ENCODE assay signal across 31 mouse cellular contexts in genomic region chr6:129530261-129530660, GRCm38 (mm10). TPM values are rescaled to one million over a fixed set of nuclear protein-coding genes. Genes with fewer than 3 reads are reported as not detected.
DNase-seq lines count a peak whose midpoint lies in the region; TF ChIP-seq lines count a peak whose summit lies in the region.
"Had no signal": no experiment of that assay in that cellular context is flagged by ENCODE, and none has a peak within 500 bp of the region (broad histone marks: within the 10 kb centered on the region; RNA-seq: fewer than 3 reads in every experiment).

No protein-coding gene starts in this region.

- DNase-seq in kidney, adult 8-10 months, result peak; percentile 64 to 88
- no peak for DNase-seq in kidney, adult 18-20 months
- DNase-seq in liver, adult 2 months (ENCODE audit: extremely low read depth, low read depth, low spot score), result peak; percentile 98
- DNase-seq in liver, result no peak
- DNase-seq in kidney, postnatal 25 days, result peak; percentile 59 to 71
- no peak for DNase-seq in gastrocnemius, postnatal 36 days
- DNase-seq: adrenal gland, adult 2 months; adrenal gland, postnatal 14 days; cerebellum, adult 11 months; cerebellum, adult 2 months; cerebellum, adult 9-11 months; cerebellum, postnatal 25 days; forebrain, postnatal 0 days; gastrocnemius, adult 2 months; gastrocnemius, postnatal 14 days; heart, adult 18-20 months; heart, postnatal 10 days; heart, postnatal 36 days had no signal

- peaks cover 5% of the 10 kb centered on the region for H3K36me3 ChIP-seq in liver, adult 2 months (ENCODE audit: control insufficient read depth, insufficient read depth, low read length)
- H3K36me3 ChIP-seq: embryonic facial prominence, embryonic 12.5 days; embryonic facial prominence, embryonic 15.5 days; heart, embryonic 12.5 days; heart, embryonic 15.5 days; hindbrain, embryonic 10.5 days; hindbrain, embryonic 13.5 days had no signal

- no peak overlapping the region; the same call in 1 of the 2 replicates for H3K27ac ChIP-seq in liver, adult 2 months (replicated peaks; ENCODE audit: insufficient read depth, low read depth, low read length)
- H3K27ac ChIP-seq: embryonic facial prominence, embryonic 12.5 days; embryonic facial prominence, embryonic 15.5 days; gastrocnemius, adult 2 months; heart, embryonic 15.5 days; hindbrain, embryonic 10.5 days; hindbrain, embryonic 13.5 days had no signal

- no peak overlapping the region for H3K4me3 ChIP-seq in liver, adult 2 months (ENCODE audit: insufficient read depth, low read depth, low read length)
- H3K4me3 ChIP-seq: embryonic facial prominence, embryonic 12.5 days; embryonic facial prominence, embryonic 15.5 days; gastrocnemius, adult 2 months; heart, embryonic 12.5 days; heart, embryonic 15.5 days; hindbrain, embryonic 10.5 days; hindbrain, embryonic 13.5 days had no signal

- H3K27me3 ChIP-seq in liver, adult 2 months (ENCODE audit: control insufficient read depth, insufficient read depth, low read length), result no peaks in the 10 kb centered on the region
- H3K27me3 ChIP-seq: embryonic facial prominence, embryonic 12.5 days; embryonic facial prominence, embryonic 15.5 days; heart, embryonic 12.5 days; heart, embryonic 15.5 days; hindbrain, embryonic 13.5 days had no signal

- H3K79me2 ChIP-seq in liver, adult 2 months (ENCODE audit: control insufficient read depth, insufficient read depth, low read length), result peaks cover 20% of the 10 kb centered on the region

- intact Hi-C loops in gastrocnemius, postnatal 36 days (cut with DNase I), result loop anchor here (5.0 to 10.0 kb wide), 2 partner anchors 685 to 768 kb away; no protein-coding TSS in a partner anchor

- no peak overlapping the region for H3K9ac ChIP-seq in liver, adult 2 months (ENCODE audit: low read depth, low read length)
- H3K9ac ChIP-seq: embryonic facial prominence, embryonic 12.5 days; embryonic facial prominence, embryonic 15.5 days; forebrain, postnatal 0 days; heart, embryonic 12.5 days; heart, embryonic 15.5 days; hindbrain, embryonic 13.5 days had no signal

- no peak for TF ChIP-seq POLR2A in liver, adult 2 months (IDR thresholded peaks at IDR 0.05; ENCODE audit: extremely low read depth, insufficient read depth, low read length)

- TF ChIP-seq CTCF in liver, adult 2 months (IDR thresholded peaks at IDR 0.05; ENCODE audit: low read depth, low read length), result no peak

- peaks cover 35% of the 10 kb centered on the region for H3K4me1 ChIP-seq in liver, adult 2 months (ENCODE audit: control insufficient read depth, insufficient read depth, low read length)

RNA-seq across cellular contexts. Expression of gene Gabarapl1, which starts 2.7 kb away (rescaled TPM):
- total RNA-seq in liver, adult 2 months (2014; rRNA removed), result 355 and 458 TPM in 2 replicates
- 318 and 321 TPM in 2 replicates for polyA plus RNA-seq in liver, adult 2 months (2012; rRNA removed)
- 10 to 100 TPM; 38.1 to 59.3 TPM for total RNA-seq in gastrocnemius, postnatal 36 days (2021)

RNA-seq across cellular contexts. Expression of gene Tmem52b, which starts 17.9 kb away (rescaled TPM):
- total RNA-seq in liver, adult 2 months (2014; rRNA removed), result not detected in 2 replicates
- not detected in 2 replicates for polyA plus RNA-seq in liver, adult 2 months (2012; rRNA removed)
- total RNA-seq in gastrocnemius, postnatal 36 days (2021), result not detected
- total RNA-seq: adrenal gland, adult 2 months; adrenal gland, postnatal 14 days; forebrain, postnatal 0 days; gastrocnemius, adult 2 months; gastrocnemius, postnatal 14 days; heart, adult 18-20 months; heart, postnatal 10 days; heart, postnatal 36 days; MEL had no signal
- polyA plus RNA-seq: adrenal gland, adult 2 months; CD4-positive, CD25-positive, alpha-beta regulatory T cell, adult 4 months; cerebellum, adult 2 months; embryonic facial prominence, embryonic 12.5 days; embryonic facial prominence, embryonic 15.5 days; forebrain, embryonic 11.5 days; forebrain, embryonic 14.5 days; forebrain, postnatal 0 days; frontal cortex, adult 2 months; heart, embryonic 12.5 days; heart, embryonic 15.5 days; hindbrain, embryonic 10.5 days; hindbrain, embryonic 13.5 days had no signal

RNA-seq across cellular contexts. Expression of gene Olr1, which starts 23.3 kb away (rescaled TPM):
- 0.07 TPM in 1 of 2 replicates, not detected in the other for total RNA-seq in liver, adult 2 months (2014; rRNA removed)
- not detected in 2 replicates for polyA plus RNA-seq in liver, adult 2 months (2012; rRNA removed)
- not detected for total RNA-seq in gastrocnemius, postnatal 36 days (2021)
- total RNA-seq: adrenal gland, postnatal 14 days; gastrocnemius, adult 2 months; gastrocnemius, postnatal 14 days; heart, adult 18-20 months; MEL had no signal
- polyA plus RNA-seq: adrenal gland, adult 2 months; cerebellum, adult 2 months; embryonic facial prominence, embryonic 15.5 days; forebrain, embryonic 11.5 days; forebrain, embryonic 14.5 days; forebrain, postnatal 0 days; hindbrain, embryonic 10.5 days; hindbrain, embryonic 13.5 days had no signal

RNA-seq across cellular contexts. Expression of gene Klre1, which starts 47.4 kb away (rescaled TPM):
- 0.20 and 0.28 TPM in 2 replicates for total RNA-seq in liver, adult 2 months (2014; rRNA removed)
- 0.07 and 0.10 TPM in 2 replicates for polyA plus RNA-seq in liver, adult 2 months (2012; rRNA removed)
- total RNA-seq in gastrocnemius, postnatal 36 days (2021), result not detected
- total RNA-seq: adrenal gland, postnatal 14 days; adrenal gland, postnatal 4 days; forebrain, postnatal 0 days; gastrocnemius, adult 2 months; gastrocnemius, postnatal 14 days; heart, postnatal 10 days; heart, postnatal 36 days; MEL had no signal
- polyA plus RNA-seq: adrenal gland, adult 2 months; C2C12; cerebellum, adult 2 months; embryonic facial prominence, embryonic 12.5 days; embryonic facial prominence, embryonic 15.5 days; forebrain, embryonic 11.5 days; forebrain, embryonic 14.5 days; forebrain, postnatal 0 days; heart, embryonic 12.5 days; heart, embryonic 15.5 days; hindbrain, embryonic 10.5 days had no signal

Comparison
In these comparisons a context has a peak if more than half of its experiments do, and no peak if none do; other contexts are left out.
1. DNase-seq: peak in kidney, adult 8-10 months (2 of 2), liver, adult 2 months (single experiment) and kidney, postnatal 25 days (2 of 2); none in kidney, adult 18-20 months (single experiment), liver (single experiment) and gastrocnemius, postnatal 36 days (0 of 2).